Mouse (Mus musculus) MEL (cell line): ENCODE data around the gene Gpr37l1.
"Not testable (repeated sequence)": the region's sequence is repeated elsewhere in the genome, so short reads cannot be mapped to it uniquely, and the experiment has no call there.

Experiments
- ELF1 ChIP-seq: IDR thresholded peaks from 2 replicates; pipeline ENCODE4 v1.6.1; 2014; ENCODE audit warnings: low read depth, mild to moderate bottlenecking, inconsistent platforms, low read length, improper control_type of control experiment, moderate library complexity
- EP300 ChIP-seq, 2 experiments: IDR thresholded peaks; 2 replicates each; pipeline ENCODE4 v1.6.1; 2011; ENCODE audit warnings: improper control_type of control experiment in 2 of 2, low read length in 2 of 2, low read depth in 1 of 2, mild to moderate bottlenecking in 1 of 2
- MXI1 ChIP-seq: IDR thresholded peaks from 2 replicates; pipeline ENCODE4 v1.6.1; 2011; ENCODE audit warnings: mild to moderate bottlenecking, low read depth, low read length, improper control_type of control experiment
- SMC3 ChIP-seq: IDR thresholded peaks from 2 replicates; pipeline ENCODE4 v1.6.1; 2011; ENCODE audit warnings: low read depth, low read length, improper control_type of control experiment
- USF2 ChIP-seq, 2 experiments: IDR thresholded peaks; 2 replicates each; pipeline ENCODE4 v1.6.1; 2011 to 2012; ENCODE audit warnings: improper control_type of control experiment in 2 of 2, low read length in 2 of 2, borderline replicate concordance in 1 of 2, inconsistent platforms in 1 of 2, low read depth in 1 of 2, mild to moderate bottlenecking in 1 of 2; ENCODE audit not compliant: insufficient read depth in 1 of 2

GRCm38 (mm10) chr1:135187016-135187415 is 19.5 kb upstream of the Gpr37l1 start:
- TF ChIP-seq ELF1; EP300 (IDR thresholded peaks at IDR 0.05; ENCODE audit: low read depth in 1 of 2, low read length in 2 of 2); SMC3; MXI1; USF2 (IDR thresholded peaks at IDR 0.05; ENCODE audit: borderline replicate concordance in 1 of 2, insufficient read depth in 1 of 2, low read depth in 1 of 2, low read length in 2 of 2): not testable (repeated sequence)
